Mouse (Mus musculus) activated CD4-positive, CD25-positive, alpha-beta regulatory T cell (primary cell): ENCODE data around the gene Klf5. TPM values are rescaled to one million over a fixed set of nuclear protein-coding genes. Genes with fewer than 3 reads are reported as not detected.

ENCODE experiments used
- polyA plus RNA-seq, 2 experiments: library from polyadenylated mRNA; unstranded; fragments of 100-300 nt; shearing (Covaris generic); gene quantifications; one replicate each; pipeline ENCODE4 v1.2.1; 2017

The Klf5 gene
- polyA plus RNA-seq = under 1 TPM in 1 of 2 experiments, not detected in 1; 0.49 TPM

DNA sequence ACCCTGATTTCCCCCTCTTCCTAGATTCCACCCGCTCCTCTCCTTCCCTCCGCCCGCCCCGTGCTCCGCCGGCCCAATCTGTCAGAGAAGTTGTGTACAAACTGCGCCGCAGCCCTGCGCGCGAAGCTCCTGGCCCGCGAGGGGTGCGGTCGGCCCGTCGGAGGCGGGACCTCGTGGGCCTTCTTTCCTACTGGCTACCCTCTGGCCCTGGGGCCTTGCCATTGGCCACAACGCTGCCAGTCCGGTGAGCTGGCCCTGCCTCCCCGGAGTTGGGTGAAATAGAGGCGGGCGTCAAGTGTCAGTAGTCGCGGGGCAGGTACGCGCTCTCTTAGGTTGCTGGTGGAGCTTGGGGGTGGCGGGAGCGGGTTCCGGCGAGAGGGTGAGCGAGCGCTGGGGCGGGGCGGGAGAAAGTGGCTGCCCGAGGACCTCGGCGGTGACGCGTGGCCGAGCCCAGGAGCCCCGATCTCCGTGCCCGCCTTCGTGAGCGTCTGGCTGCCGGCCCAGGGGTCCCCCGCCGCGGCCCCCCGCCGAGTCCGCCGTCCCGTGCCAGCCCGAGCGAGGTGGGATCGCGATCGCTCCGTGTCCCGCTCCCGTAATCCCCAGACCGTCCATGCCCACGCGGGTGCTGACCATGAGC is at the start of gene Klf5:
Gene Klf5 (plus strand): TSS at position 307 of the 637 bp plus-strand sequence.

Other genes starting within 250 kb of the Klf5 start
- gene Pibf1, start 199.3 kb upstream of the Klf5 start, polyA plus RNA-seq = 10 to 100 TPM; 12.3 to 20.4 TPM
- 10 to 100 TPM; 19.5 to 33.2 TPM for gene Dis3, start 198.9 kb upstream of the Klf5 start, polyA plus RNA-seq